Mouse (Mus musculus) heart, postnatal 0 days (tissue): ENCODE data around the gene Agbl3.

Source experiments
- CTCF ChIP-seq: IDR thresholded peaks from 2 replicates; pipeline ENCODE4 v1.5.1; 2016; ENCODE audit warnings: antibody characterized with exemption, control low read depth, low read depth
- EP300 ChIP-seq: IDR thresholded peaks from 2 replicates; pipeline ENCODE4 v1.6.1; 2016; ENCODE audit warnings: antibody characterized with exemption, low read depth

- TF ChIP-seq EP300 (no peak), CTCF (no peak)
Measured at GRCm38 (mm10) chr6:34780943-34781289, 684 bp downstream of the Agbl3 start.
